Mouse (Mus musculus) neural tube, embryonic 12.5 days (tissue): ENCODE measurements around the gene Tmem104. TPM values are rescaled to one million over a fixed set of nuclear protein-coding genes. Genes with fewer than 3 reads are reported as not detected.

ENCODE experiments used
- ATAC-seq: fragments of 200-750 bp; cut with Nextera tagmentation; 2 replicates; pipeline ENCODE4 v1.8.0; 2017; ENCODE audit warnings: low read depth, mild to moderate bottlenecking, moderate TSS enrichment, moderate library complexity; ENCODE audit not compliant: low FRiP score
- H3K27ac ChIP-seq: fragments of 300-500 bp; sonication (generic); 2 replicates; pipeline ENCODE4 v1.5.1; 2016
- H3K27me3 ChIP-seq: fragments of 300-500 bp; sonication (generic); replicated peaks from 2 replicates; pipeline ENCODE4 v1.6.1; 2016; ENCODE audit warnings: mild to moderate bottlenecking
- H3K36me3 ChIP-seq: fragments of 300-500 bp; sonication (generic); 2 replicates; pipeline ENCODE4 v1.6.1; 2016; ENCODE audit warnings: mild to moderate bottlenecking
- H3K4me1 ChIP-seq: fragments of 300-500 bp; sonication (generic); 2 replicates; pipeline ENCODE4 v1.6.1; 2016
- H3K4me2 ChIP-seq: fragments of 300-500 bp; sonication (generic); replicated peaks from 2 replicates; pipeline ENCODE4 v1.6.1; 2016; ENCODE audit warnings: mild to moderate bottlenecking
- H3K4me3 ChIP-seq: fragments of 300-500 bp; sonication (generic); 2 replicates; pipeline ENCODE4 v1.5.1; 2016
- H3K9ac ChIP-seq: fragments of 300-500 bp; sonication (generic); 2 replicates; pipeline ENCODE4 v1.6.1; 2016; ENCODE audit warnings: mild to moderate bottlenecking
- H3K9me3 ChIP-seq: fragments of 300-500 bp; sonication (generic); 2 replicates; pipeline ENCODE4 v1.6.1; 2016; ENCODE audit warnings: mild to moderate bottlenecking
- WGBS: fragments of 180-500 bp; shearing (Covaris S2); methylation state at CpG from one replicate; pipeline ENCODE4 v1.1.7; 2016; 5-methylcytosine and 5-hydroxymethylcytosine counted together
- polyA plus RNA-seq: library from polyadenylated mRNA; unstranded; fragments of >200 nt; fragmentation: Nextera tagmentation; extraction: Ambion mirVana; gene quantifications from 2 replicates; pipeline ENCODE4 v1.2.1, GENCODE M21; 2016

Gene Tmem104
- polyA plus RNA-seq, 1 experiment from 2014 or later = 9.7 TPM

GRCm38 (mm10) chr11:115188539-115189231, 1.4 kb downstream of the Tmem104 start:
- Histone ChIP-seq H3K36me3 (peaks cover 8% of the 10 kb centered on the region; the same call in 1 of the 2 replicates), H3K4me2 (peak overlapping the region; percentile 84; the same call in 1 of the 2 replicates), H3K9ac (no peak overlapping the region), H3K27ac (no peak overlapping the region), H3K4me3 (no peak overlapping the region), H3K4me1 (peaks cover 18% of the 10 kb centered on the region), H3K27me3 (no peaks in the 10 kb centered on the region), H3K9me3 (no peaks in the 10 kb centered on the region)
- WGBS = 91% methylated on average over 13 of the region's 13 CpGs
- no peak for ATAC-seq

- no peak for ATAC-seq
- Histone ChIP-seq H3K27ac (no peak overlapping the region), H3K36me3 (peaks cover 8% of the 10 kb centered on the region; the same call in 1 of the 2 replicates), H3K4me3 (no peak overlapping the region), H3K27me3 (no peaks in the 10 kb centered on the region), H3K4me2 (no peak overlapping the region), H3K9ac (no peak overlapping the region), H3K9me3 (no peaks in the 10 kb centered on the region), H3K4me1 (peaks cover 18% of the 10 kb centered on the region)
- 90% methylated on average over 6 of the region's 6 CpGs for WGBS
Observed at GRCm38 (mm10) chr11:115189304-115189703, 2.0 kb downstream of the Tmem104 start.

- Histone ChIP-seq H3K9ac (no peak overlapping the region), H3K27me3 (no peaks in the 10 kb centered on the region), H3K4me2 (no peak overlapping the region), H3K4me3 (no peak overlapping the region), H3K4me1 (peaks cover 10% of the 10 kb centered on the region), H3K36me3 (peaks cover 8% of the 10 kb centered on the region; the same call in 1 of the 2 replicates), H3K27ac (no peak overlapping the region), H3K9me3 (no peaks in the 10 kb centered on the region)
- WGBS = 79% methylated on average over 9 of the region's 9 CpGs
- ATAC-seq = no peak
Observed at GRCm38 (mm10) chr11:115192180-115192579, 4.9 kb downstream of the Tmem104 start.

GRCm38 (mm10) chr11:115194693-115195092, 7.4 kb downstream of the Tmem104 start:
- Histone ChIP-seq H3K9ac (no peak overlapping the region), H3K4me2 (no peak overlapping the region), H3K4me3 (no peak overlapping the region), H3K9me3 (no peaks in the 10 kb centered on the region), H3K36me3 (peaks cover 8% of the 10 kb centered on the region; the same call in 1 of the 2 replicates), H3K4me1 (0 out of 2 replicates have a peak, but pooled peaks cover 5% of the 10 kb centered on the region), H3K27me3 (no peaks in the 10 kb centered on the region), H3K27ac (no peak overlapping the region)
- no peak for ATAC-seq
- 93% methylated on average over 6 of the region's 6 CpGs for WGBS

GRCm38 (mm10) chr11:115195933-115196332, 8.6 kb downstream of the Tmem104 start:
- Histone ChIP-seq H3K9ac (no peak overlapping the region), H3K27ac (no peak overlapping the region), H3K4me2 (no peak overlapping the region), H3K9me3 (no peaks in the 10 kb centered on the region), H3K4me1 (0 out of 2 replicates have a peak, but pooled peaks cover 5% of the 10 kb centered on the region), H3K4me3 (no peak overlapping the region), H3K36me3 (peaks cover 13% of the 10 kb centered on the region), H3K27me3 (no peaks in the 10 kb centered on the region)
- ATAC-seq = no peak
- WGBS = 91% methylated on average over 5 of the region's 5 CpGs

GRCm38 (mm10) chr11:115197558-115197957, 10.3 kb downstream of the Tmem104 start:
- 86% methylated on average over 8 of the region's 8 CpGs for WGBS
- ATAC-seq = no peak
- Histone ChIP-seq H3K4me3 (no peak overlapping the region), H3K9me3 (no peaks in the 10 kb centered on the region), H3K27ac (no peak overlapping the region), H3K9ac (no peak overlapping the region), H3K36me3 (peaks cover 14% of the 10 kb centered on the region), H3K4me1 (0 out of 2 replicates have a peak, but pooled peaks cover 5% of the 10 kb centered on the region), H3K4me2 (no peak overlapping the region), H3K27me3 (no peaks in the 10 kb centered on the region)

GRCm38 (mm10) chr11:115198932-115199384, 11.7 kb downstream of the Tmem104 start:
- ATAC-seq = no peak
- no peaks in the 10 kb centered on the region for H3K27me3 ChIP-seq
- 30% methylated on average over 12 of the region's 12 CpGs for WGBS
- peaks cover 14% of the 10 kb centered on the region for H3K36me3 ChIP-seq
- H3K27ac ChIP-seq = no peak overlapping the region
- H3K4me3 ChIP-seq = no peak overlapping the region
- no peaks in the 10 kb centered on the region for H3K9me3 ChIP-seq
- no peak overlapping the region for H3K4me2 ChIP-seq
- no peak overlapping the region for H3K9ac ChIP-seq
- H3K4me1 ChIP-seq = 0 out of 2 replicates have a peak, but pooled peaks cover 5% of the 10 kb centered on the region

GRCm38 (mm10) chr11:115200520-115200919, 13.2 kb downstream of the Tmem104 start:
- ATAC-seq = no peak
- no peak overlapping the region for H3K4me3 ChIP-seq
- WGBS = 93% methylated on average over 4 of the region's 4 CpGs
- H3K27ac ChIP-seq = no peak overlapping the region
- no peak overlapping the region for H3K9ac ChIP-seq
- peaks cover 6% of the 10 kb centered on the region; the same call in 1 of the 2 replicates for H3K4me1 ChIP-seq
- no peak overlapping the region for H3K4me2 ChIP-seq
- H3K36me3 ChIP-seq = peaks cover 16% of the 10 kb centered on the region
- no peaks in the 10 kb centered on the region for H3K27me3 ChIP-seq
- no peaks in the 10 kb centered on the region for H3K9me3 ChIP-seq

- H3K4me2 ChIP-seq = no peak overlapping the region
- ATAC-seq = peak; percentile 54; the same call in 1 of the 2 replicates
- 15% methylated on average over 12 of the region's 12 CpGs for WGBS
- peaks cover 24% of the 10 kb centered on the region for H3K4me1 ChIP-seq
- H3K27me3 ChIP-seq = no peaks in the 10 kb centered on the region
- H3K36me3 ChIP-seq = peaks cover 23% of the 10 kb centered on the region
- no peaks in the 10 kb centered on the region for H3K9me3 ChIP-seq
- no peak overlapping the region for H3K4me3 ChIP-seq
- no peak overlapping the region for H3K27ac ChIP-seq
- H3K9ac ChIP-seq = no peak overlapping the region
Observed at GRCm38 (mm10) chr11:115202316-115202715, 15.0 kb downstream of the Tmem104 start.

- 93% methylated on average over 9 of the region's 9 CpGs for WGBS
- Histone ChIP-seq H3K4me2 (no peak overlapping the region), H3K9ac (no peak overlapping the region), H3K4me1 (peaks cover 29% of the 10 kb centered on the region), H3K27me3 (no peaks in the 10 kb centered on the region), H3K9me3 (no peaks in the 10 kb centered on the region), H3K4me3 (no peak overlapping the region), H3K36me3 (peaks cover 23% of the 10 kb centered on the region), H3K27ac (no peak overlapping the region)
- no peak for ATAC-seq
Observed at GRCm38 (mm10) chr11:115202756-115203155, 15.5 kb downstream of the Tmem104 start.

- peaks cover 41% of the 10 kb centered on the region for H3K4me1 ChIP-seq
- no peak overlapping the region for H3K4me2 ChIP-seq
- no peaks in the 10 kb centered on the region for H3K27me3 ChIP-seq
- H3K9ac ChIP-seq = 0 out of 2 replicates have a peak overlapping the region, but pooled peaks have one; percentile 33
- no peaks in the 10 kb centered on the region for H3K9me3 ChIP-seq
- H3K36me3 ChIP-seq = peaks cover 16% of the 10 kb centered on the region
- no peak for ATAC-seq
- H3K4me3 ChIP-seq = no peak overlapping the region
- WGBS = 81% methylated on average over 12 of the region's 12 CpGs
- no peak overlapping the region for H3K27ac ChIP-seq
Observed at GRCm38 (mm10) chr11:115208126-115208525, 20.8 kb downstream of the Tmem104 start.

GRCm38 (mm10) chr11:115208776-115209732, 21.8 kb downstream of the Tmem104 start:
- Histone ChIP-seq H3K36me3 (peaks cover 16% of the 10 kb centered on the region), H3K9me3 (no peaks in the 10 kb centered on the region), H3K4me1 (peaks cover 41% of the 10 kb centered on the region), H3K27me3 (no peaks in the 10 kb centered on the region), H3K4me3 (no peak overlapping the region), H3K4me2 (no peak overlapping the region), H3K9ac (0 out of 2 replicates have a peak overlapping the region, but pooled peaks have one; percentile 21), H3K27ac (no peak overlapping the region)
- no peak for ATAC-seq
- 83% methylated on average over 25 of the region's 25 CpGs for WGBS
